Mouse (Mus musculus): ENCODE data around the gene Apeh. TPM values are rescaled to one million over a fixed set of nuclear protein-coding genes. Genes with fewer than 3 reads are reported as not detected.

Gene Apeh
- polyA plus RNA-seq, 1 experiment from 2014 or later: 84.4 TPM

DNA sequence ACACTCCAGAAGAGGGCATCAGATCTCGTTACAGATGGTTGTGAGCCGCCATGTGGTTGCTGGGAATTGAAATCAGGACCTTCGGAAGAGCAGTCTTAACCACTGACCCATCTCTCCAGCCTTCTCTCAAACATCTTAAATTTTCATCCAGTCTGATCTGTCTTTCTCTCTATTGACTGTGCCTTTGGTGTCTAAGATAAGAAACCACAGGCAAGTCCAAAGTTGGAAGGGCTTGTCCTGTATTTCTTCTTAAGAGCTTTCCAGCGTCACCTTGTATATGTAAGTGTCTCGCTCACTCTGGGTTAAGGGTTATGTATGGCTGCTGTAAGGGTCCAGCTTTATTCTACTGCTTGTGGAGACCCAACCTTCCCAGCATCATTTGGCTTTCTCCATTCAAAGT, 37.1 kb upstream of the Apeh start:
- WGBS: 83% methylated on average over 5 of the region's 5 CpGs
- DNase-seq (ENCODE audit: low spot score): no peak
- no peak overlapping the region for H3K4me3 ChIP-seq
- H3K9me3 ChIP-seq: no peaks in the 10 kb centered on the region
- peaks cover 13% of the 10 kb centered on the region; the same call in 1 of the 2 replicates for H3K4me1 ChIP-seq
- no peaks in the 10 kb centered on the region for H3K36me3 ChIP-seq
- no peak overlapping the region for H3K27ac ChIP-seq
- H3K27me3 ChIP-seq (ENCODE audit: insufficient read depth, poor library complexity, severe bottlenecking): no peaks in the 10 kb centered on the region; the same call in none of the 2 replicates

DNA sequence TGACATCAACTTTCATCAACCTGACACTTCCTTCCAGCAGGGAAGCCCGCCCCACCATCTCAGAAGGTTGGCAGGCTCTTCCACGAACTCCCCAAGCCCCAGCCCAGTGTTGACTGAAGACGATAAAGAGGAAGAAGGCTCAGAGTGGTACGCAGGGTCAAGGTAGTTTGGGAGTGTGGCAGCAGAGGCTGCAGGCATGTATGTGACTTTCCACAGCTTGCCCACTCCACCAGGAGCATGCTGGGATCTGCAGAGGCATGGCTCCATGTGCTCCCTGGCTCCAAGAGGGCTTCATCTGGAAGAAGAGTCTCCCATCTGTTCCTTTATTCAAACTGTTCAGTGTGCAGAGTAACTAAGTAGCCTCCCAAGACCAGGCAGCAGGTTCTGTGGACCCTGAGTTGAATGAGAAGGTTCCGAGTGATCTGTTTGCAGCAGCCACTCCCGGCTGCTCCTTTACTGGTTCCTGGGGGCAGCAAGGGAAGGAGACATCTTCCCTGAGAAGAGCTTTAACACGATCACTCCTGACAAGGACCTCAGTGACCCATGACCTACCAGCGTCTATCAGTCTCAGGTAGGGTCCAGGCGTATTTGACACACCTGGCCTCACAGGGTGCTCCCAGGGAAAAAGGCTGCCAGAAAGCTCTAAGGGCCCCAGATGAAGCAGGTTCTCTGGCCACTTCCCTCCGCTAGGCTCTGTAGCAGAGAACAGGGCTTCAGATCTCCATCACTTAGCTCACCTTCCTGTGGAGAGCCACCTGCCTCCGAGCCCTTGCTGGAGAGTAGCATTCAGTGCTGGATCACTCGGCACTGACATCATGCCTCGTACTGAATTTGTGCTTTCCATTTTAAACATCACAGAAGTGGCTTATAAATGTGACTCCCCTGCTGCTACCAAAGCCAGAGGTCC, 34.9 kb upstream of the Apeh start:
- H3K27ac ChIP-seq: no peak overlapping the region
- 70% methylated on average over 13 of the region's 13 CpGs for WGBS

DNA sequence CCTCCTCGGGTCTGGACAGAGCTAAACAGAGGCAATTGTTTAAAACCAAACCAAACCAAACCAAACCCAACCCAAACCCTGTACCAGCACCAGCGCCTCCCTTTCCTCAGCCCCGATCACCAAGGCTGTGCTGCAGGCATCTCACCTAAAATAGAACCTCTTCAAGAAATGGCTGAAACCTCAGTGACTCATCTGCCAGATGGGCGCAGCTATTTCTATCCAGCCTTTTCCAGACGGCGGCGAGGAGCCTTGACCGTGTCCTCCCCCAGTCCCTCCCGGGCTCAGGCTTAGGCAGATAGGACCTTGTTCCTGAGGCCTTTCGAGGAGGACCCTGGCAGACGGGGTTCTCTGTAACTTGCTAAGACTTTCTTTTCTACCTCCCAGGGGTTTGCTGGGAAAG, 33.8 kb upstream of the Apeh start:
- H3K4me3 ChIP-seq: no peak overlapping the region
- peaks cover 25% of the 10 kb centered on the region for H3K4me1 ChIP-seq
- no peaks in the 10 kb centered on the region; the same call in 1 of the 2 replicates for H3K36me3 ChIP-seq
- 64% methylated on average over 11 of the region's 11 CpGs for WGBS
- peaks cover 11% of the 10 kb centered on the region for H3K27me3 ChIP-seq (ENCODE audit: insufficient read depth, poor library complexity, severe bottlenecking)
- DNase-seq (ENCODE audit: low spot score): no peak
- H3K9me3 ChIP-seq: no peaks in the 10 kb centered on the region
- no peak overlapping the region for H3K27ac ChIP-seq

More for the DNA sequence above, 34.9 kb upstream of the Apeh start:
- no peak overlapping the region for H3K4me3 ChIP-seq
- no peaks in the 10 kb centered on the region; the same call in 1 of the 2 replicates for H3K36me3 ChIP-seq
- H3K27me3 ChIP-seq (ENCODE audit: insufficient read depth, poor library complexity, severe bottlenecking): peaks cover 11% of the 10 kb centered on the region
- no peaks in the 10 kb centered on the region for H3K9me3 ChIP-seq
- no peak for DNase-seq (ENCODE audit: low spot score)
- H3K4me1 ChIP-seq: peaks cover 25% of the 10 kb centered on the region

DNA sequence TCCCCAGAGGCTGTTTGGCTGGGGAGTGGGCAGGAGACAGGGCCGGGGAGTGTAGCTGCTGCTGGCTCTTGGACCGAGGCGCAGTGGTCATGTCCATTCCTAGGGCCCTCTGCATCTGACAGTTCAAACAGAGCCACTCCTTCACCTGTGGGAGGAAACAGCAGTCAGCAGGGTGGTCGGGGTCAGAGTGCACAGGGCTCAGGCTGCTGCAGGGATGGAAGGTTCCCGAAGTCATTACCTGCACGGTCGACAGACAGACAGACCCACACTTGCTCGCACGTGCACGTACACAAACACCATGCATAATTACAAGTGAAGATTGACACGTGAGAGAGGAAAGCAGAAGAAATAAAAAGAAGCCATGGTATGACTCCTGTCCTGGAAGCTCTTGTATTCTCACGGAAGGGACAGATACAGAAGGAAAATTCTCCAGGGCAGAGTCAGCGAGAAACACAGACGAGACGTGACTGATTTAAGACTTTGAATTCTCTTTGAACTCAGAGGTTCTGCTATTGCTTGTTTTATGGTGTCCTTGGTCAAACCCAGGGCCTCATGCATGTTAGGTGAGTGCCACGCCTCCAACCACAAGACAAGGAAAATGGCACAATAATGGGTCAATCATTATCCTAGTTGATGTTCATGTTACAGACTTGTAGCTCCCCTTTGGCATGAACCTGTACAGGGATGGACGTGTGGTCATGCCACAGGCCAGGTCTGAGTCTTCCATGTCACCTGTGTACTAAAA, 32.2 kb upstream of the Apeh start:
- 83% methylated on average over 17 of the region's 17 CpGs for WGBS
- DNase-seq (ENCODE audit: low spot score): no peak
- H3K4me3 ChIP-seq: no peak overlapping the region
- H3K9me3 ChIP-seq: no peaks in the 10 kb centered on the region
- H3K27me3 ChIP-seq (ENCODE audit: insufficient read depth, poor library complexity, severe bottlenecking): peaks cover 11% of the 10 kb centered on the region; the same call in 1 of the 2 replicates
- peaks cover 25% of the 10 kb centered on the region for H3K4me1 ChIP-seq
- H3K27ac ChIP-seq: peak overlapping the region; percentile 36
- H3K36me3 ChIP-seq: no peaks in the 10 kb centered on the region; the same call in 1 of the 2 replicates

DNA sequence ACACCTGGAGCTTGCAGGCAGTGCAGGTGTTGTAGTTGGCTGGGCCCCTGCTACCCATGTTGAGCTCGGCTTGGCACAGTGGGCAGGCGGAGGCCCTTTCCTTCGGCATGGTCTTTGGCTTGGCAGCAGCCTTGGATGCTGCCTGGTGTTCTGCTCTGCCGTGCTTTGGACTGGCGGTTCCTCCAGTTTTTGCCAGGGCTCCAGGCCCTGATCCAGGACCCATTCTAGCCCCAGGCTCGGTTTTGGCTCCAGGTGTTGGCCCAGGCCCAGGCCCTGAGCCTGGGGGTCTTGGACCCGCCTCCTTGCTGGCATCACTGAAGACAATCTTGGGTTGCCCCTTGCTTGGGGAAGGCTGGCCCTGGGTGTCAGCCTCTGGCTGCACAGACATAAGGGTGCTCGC, 31.3 kb upstream of the Apeh start:
- H3K4me3 ChIP-seq: no peak overlapping the region
- H3K27ac ChIP-seq: no peak overlapping the region
- no peaks in the 10 kb centered on the region for H3K9me3 ChIP-seq
- no peaks in the 10 kb centered on the region; the same call in 1 of the 2 replicates for H3K36me3 ChIP-seq
- H3K27me3 ChIP-seq (ENCODE audit: insufficient read depth, poor library complexity, severe bottlenecking): peaks cover 11% of the 10 kb centered on the region; the same call in 1 of the 2 replicates
- no peak for DNase-seq (ENCODE audit: low spot score)
- H3K4me1 ChIP-seq: peaks cover 26% of the 10 kb centered on the region
- 83% methylated on average over 8 of the region's 8 CpGs for WGBS

DNA sequence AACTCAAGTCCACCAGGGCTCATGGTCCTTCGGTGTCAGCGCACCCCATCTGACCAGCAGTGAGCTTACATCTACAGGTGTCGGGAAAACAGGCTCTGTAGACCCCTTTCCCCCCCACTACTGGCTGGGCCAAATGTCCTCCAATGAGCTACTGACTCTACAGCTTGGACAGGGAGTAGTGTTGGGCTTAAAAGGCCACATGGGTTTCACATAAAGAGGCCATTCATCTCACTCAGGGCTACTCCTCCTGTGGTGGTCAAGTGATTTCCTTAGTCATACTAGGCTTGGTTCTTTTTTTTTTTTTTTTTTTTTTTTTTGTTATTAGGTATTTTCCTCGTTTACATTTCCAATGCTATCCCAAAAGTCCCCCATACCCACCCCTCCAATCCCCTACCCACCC, 29.5 kb upstream of the Apeh start:
- Histone ChIP-seq H3K4me3 (no peak overlapping the region), H3K27ac (no peak overlapping the region), H3K4me1 (peaks cover 41% of the 10 kb centered on the region), H3K27me3 (ENCODE audit: insufficient read depth, poor library complexity, severe bottlenecking) (0 out of 2 replicates have a peak, but pooled peaks cover 11% of the 10 kb centered on the region), H3K9me3 (no peaks in the 10 kb centered on the region), H3K36me3 (no peaks in the 10 kb centered on the region; the same call in 1 of the 2 replicates)
- WGBS: 87% methylated on average over 4 of the region's 4 CpGs
- DNase-seq (ENCODE audit: low spot score): no peak

DNA sequence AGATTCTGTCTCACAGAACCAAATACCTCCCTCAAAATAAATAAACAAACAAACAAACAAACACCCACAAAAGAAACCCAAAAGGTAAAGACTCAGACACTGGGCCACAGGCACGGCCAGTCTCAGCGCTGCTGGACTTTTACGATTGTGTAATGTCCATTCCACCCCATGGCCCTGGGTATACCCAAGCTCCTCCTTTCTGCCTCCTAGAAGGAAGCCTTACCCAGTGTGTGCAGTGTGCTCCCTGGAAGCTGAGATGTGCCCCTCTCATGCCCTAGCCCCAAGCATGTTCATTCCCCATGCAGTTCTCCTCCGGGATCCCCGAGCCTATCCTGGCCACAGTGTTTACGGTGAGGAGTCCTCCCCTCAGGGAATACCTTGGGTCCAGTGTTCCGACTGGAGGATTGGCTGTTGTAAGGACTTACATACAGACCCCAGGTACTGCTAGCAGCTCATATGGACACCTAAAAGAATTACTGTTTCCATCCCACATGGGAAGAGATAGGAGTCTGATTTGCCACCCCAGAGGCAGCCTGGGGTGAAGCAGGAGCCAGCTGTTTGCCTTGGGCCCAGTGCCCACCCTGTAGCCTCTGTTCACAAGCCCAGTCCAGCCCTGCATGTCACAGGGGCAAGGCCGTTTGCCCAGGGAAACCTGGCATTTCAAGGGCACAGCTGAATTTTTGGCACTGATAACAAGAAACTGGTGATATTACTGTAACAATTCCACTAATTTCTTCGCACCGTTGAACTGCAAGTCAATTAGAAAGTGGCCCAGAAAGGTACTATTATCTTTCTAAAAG, 27.0 kb upstream of the Apeh start:
- peaks cover 36% of the 10 kb centered on the region for H3K4me1 ChIP-seq
- WGBS: 91% methylated on average over 10 of the region's 10 CpGs
- no peaks in the 10 kb centered on the region; the same call in 1 of the 2 replicates for H3K36me3 ChIP-seq
- H3K9me3 ChIP-seq: no peaks in the 10 kb centered on the region
- H3K27ac ChIP-seq: peak overlapping the region; percentile 90
- peaks cover 11% of the 10 kb centered on the region; the same call in 1 of the 2 replicates for H3K27me3 ChIP-seq (ENCODE audit: insufficient read depth, poor library complexity, severe bottlenecking)
- no peak for DNase-seq (ENCODE audit: low spot score)
- no peak overlapping the region for H3K4me3 ChIP-seq

DNA sequence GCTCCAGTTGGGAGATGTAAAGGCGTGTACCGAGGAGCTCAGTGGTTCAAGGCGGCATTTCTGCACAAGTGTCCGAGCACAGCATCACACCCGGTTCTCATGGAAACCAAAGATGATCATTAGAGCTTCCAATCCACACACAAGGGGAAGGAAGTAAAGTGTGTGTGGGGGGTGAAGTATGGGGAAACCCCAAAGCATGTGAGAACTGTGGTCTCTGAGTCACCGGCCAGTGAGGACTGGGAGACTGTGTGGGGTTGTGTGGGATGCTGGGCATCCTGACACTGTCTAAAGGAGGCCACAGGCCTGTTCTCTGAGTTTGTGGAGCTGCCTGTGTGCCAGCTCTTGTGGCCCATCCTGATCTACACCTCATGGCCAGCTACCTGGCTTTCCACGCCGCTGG, 26.3 kb upstream of the Apeh start:
- Histone ChIP-seq H3K4me1 (peaks cover 29% of the 10 kb centered on the region), H3K9me3 (no peaks in the 10 kb centered on the region), H3K36me3 (no peaks in the 10 kb centered on the region), H3K27me3 (ENCODE audit: insufficient read depth, poor library complexity, severe bottlenecking) (peaks cover 11% of the 10 kb centered on the region), H3K4me3 (no peak overlapping the region), H3K27ac (peak overlapping the region; percentile 90)
- DNase-seq (ENCODE audit: low spot score): no peak
- WGBS: 94% methylated on average over 8 of the region's 8 CpGs

DNA sequence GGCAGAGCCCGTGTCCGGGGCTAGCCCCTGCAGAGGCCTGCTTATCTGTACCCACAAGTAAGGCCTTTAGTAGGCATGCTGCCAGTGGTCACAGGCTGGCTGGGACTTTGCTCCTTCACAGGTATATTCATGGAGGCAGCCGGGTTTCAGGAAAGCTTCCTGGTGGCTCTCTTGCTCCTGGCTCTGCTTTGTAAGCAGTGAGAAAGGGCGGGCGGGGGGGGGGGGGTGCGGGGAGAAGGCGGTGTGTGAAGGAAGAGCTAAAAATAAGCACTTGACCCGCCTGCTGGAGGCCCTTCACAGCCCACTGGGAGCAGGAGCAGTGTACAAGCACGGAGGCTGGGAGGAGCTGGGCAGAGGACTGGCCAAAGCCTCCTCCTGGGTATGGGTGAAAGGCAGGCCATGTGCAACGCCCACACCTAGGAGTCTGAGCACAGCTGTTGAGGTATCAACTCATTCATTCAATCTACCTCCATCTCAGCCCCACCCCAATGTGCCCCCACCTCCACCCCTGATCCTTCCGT, 25.5 kb upstream of the Apeh start:
- WGBS: 34% methylated on average over 9 of the region's 11 CpGs
- Histone ChIP-seq H3K4me1 (peaks cover 32% of the 10 kb centered on the region), H3K36me3 (no peaks in the 10 kb centered on the region), H3K27me3 (ENCODE audit: insufficient read depth, poor library complexity, severe bottlenecking) (peaks cover 14% of the 10 kb centered on the region), H3K9me3 (no peaks in the 10 kb centered on the region), H3K27ac (peak overlapping the region; percentile 90), H3K4me3 (peak overlapping the region; percentile 19)
- DNase-seq (ENCODE audit: low spot score): peak; percentile 89

DNA sequence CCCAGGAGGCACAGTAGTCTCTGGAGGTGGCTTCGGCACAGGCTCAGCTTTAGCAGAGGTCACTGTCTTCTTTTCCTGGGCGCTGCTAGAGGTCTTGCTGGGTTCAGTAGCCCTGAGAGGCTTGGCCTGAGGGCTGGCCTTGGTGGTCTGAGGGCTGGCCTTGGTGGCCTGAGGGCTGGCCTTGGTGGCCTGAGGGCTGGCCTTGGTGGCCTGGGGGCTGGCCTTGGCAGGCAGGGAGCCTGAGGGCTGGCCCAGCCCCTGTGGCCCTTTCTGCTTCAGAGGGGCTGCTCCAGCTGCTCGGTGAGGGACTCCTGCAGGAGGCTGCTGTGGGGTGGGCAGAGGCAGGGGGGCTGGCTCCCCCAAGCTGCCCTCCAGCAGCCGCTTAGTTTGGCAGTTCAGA, 22.7 kb upstream of the Apeh start:
- H3K27me3 ChIP-seq (ENCODE audit: insufficient read depth, poor library complexity, severe bottlenecking): peaks cover 42% of the 10 kb centered on the region
- H3K27ac ChIP-seq: peak overlapping the region; percentile 71
- no peaks in the 10 kb centered on the region for H3K36me3 ChIP-seq
- peaks cover 35% of the 10 kb centered on the region for H3K4me1 ChIP-seq
- no peaks in the 10 kb centered on the region for H3K9me3 ChIP-seq
- no peak overlapping the region for H3K4me3 ChIP-seq
- WGBS: 49% methylated on average over 4 of the region's 4 CpGs
- no peak for DNase-seq (ENCODE audit: low spot score)

DNA sequence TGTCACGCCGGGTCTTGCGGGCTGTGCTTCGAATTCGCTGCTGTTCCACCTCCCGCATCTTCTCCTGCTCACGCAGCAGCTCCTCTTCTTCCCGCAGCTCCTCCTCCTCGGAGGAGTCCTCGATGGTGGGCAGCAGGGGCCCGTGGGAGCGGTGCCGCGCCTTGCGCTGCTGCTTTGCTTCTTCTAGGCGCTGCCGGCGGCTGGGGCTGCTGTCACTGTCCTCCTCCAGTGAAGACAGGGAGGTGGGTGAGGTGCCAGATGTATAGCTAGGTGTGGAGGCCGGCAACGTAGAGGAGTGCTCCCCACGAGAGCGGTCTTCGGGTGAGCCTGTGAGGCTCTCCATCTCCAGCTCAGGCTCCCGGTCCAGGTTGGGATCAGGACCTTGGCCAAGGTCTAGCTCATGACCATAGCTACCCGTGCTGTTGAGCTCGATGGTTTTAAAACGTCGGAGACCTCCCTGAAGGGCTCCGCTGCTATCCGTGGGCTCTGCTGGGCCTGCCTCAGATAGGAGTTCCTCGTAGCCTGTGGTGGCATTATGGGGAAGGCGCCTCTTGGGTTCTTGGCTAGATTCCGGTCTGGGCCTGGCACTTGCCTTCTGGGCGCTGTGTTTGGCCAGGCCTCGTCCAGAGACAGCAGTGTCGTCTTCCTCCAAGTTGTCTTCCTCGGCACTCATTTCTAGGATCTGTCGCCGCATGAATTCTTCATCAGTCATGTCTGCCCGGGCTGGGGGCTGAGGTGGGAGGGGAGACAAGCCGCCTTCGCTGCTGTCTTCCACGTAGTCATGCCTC, 21.1 kb upstream of the Apeh start:
- WGBS: 60% methylated on average over 43 of the region's 43 CpGs
- no peak overlapping the region; the same call in 1 of the 2 replicates for H3K4me3 ChIP-seq
- peaks cover 57% of the 10 kb centered on the region for H3K27me3 ChIP-seq (ENCODE audit: insufficient read depth, poor library complexity, severe bottlenecking)

More for the DNA sequence above, 21.1 kb upstream of the Apeh start:
- peaks cover 43% of the 10 kb centered on the region for H3K4me1 ChIP-seq
- no peaks in the 10 kb centered on the region for H3K36me3 ChIP-seq
- H3K9me3 ChIP-seq: no peaks in the 10 kb centered on the region
- no peak for DNase-seq (ENCODE audit: low spot score)
- no peak overlapping the region for H3K27ac ChIP-seq

Measured in heart, embryonic 10.5 days (tissue).